Mouse (Mus musculus): ENCODE measurements around the gene Asb6. TPM values are rescaled to one million over a fixed set of nuclear protein-coding genes. Genes with fewer than 3 reads are reported as not detected.

Asb6 gene
- polyA plus RNA-seq, 2 experiments: 29.5 to 36.8 TPM

DNA sequence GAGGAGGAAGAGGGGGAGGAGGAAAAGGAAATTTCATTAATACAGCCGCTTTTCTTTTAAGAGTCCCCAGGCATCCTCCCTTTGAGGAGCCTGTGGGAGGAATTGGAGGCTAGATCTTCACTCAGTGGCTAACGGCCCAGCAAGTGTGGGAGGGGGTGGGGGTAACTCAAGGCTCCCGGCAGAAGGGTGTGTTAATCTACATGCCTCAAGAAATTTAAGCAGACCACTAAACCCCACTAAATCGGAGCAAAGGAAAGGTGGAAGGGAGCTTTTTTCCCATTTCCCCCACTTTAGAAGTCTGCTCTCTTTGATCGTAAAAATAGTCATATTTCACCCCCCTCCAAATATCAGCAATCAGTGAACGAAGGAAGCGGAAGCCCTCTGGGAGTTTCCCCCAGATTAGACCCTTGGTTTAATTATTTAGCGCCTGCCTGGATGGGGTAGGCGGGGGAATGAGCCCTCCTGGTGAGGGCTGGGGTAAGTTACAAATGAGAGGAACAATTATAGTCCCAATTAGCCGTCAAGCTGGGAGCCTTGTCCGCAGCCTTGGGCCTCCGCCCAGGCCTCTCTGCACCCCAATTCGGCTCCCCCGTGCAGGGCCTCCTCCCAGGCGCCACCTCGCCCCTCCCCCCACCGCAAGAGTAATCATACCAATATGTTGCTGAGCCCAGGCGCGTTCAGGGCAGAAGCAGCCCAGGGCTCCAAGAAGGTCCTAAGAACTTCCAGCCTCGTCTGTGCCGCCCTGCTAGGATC is 6.3 kb upstream of the Asb6 start:
- Histone ChIP-seq H3K4me2 (replicated peaks; ENCODE audit: low read depth, low read length, severe bottlenecking) (peak overlapping the region; percentile 40), H3K27ac (replicated peaks; ENCODE audit: low read depth, low read length) (peak overlapping the region; percentile 89), H3K4me1 (ENCODE audit: control insufficient read depth, insufficient read depth, low read length) (peaks cover 47% of the 10 kb centered on the region), H3K9ac (ENCODE audit: low read depth, low read length, severe bottlenecking) (peak overlapping the region; percentile 32; the same call in 1 of the 2 replicates), H3K9me3 (ENCODE audit: control insufficient read depth, low read length) (no peaks in the 10 kb centered on the region), H3K36me3 (ENCODE audit: control insufficient read depth, insufficient read depth, low read length) (no peaks in the 10 kb centered on the region), H3K27me3 (ENCODE audit: control insufficient read depth, insufficient read depth, low read length) (no peaks in the 10 kb centered on the region), H3K4me3 (replicated peaks; ENCODE audit: low read length) (no peak overlapping the region)
- peak; percentile 71 for DNase-seq (ENCODE audit: low spot score)
- ATAC-seq (ENCODE audit: low FRiP score, low read depth): peak; percentile 73
- WGBS: 4% methylated on average over 21 of the region's 21 CpGs
- TF ChIP-seq POLR2A (IDR thresholded peaks at IDR 0.05; ENCODE audit: borderline replicate concordance, extremely low read depth, insufficient read depth, insufficient read length): no peak

- no peak within 1 kb of the TSS for H3K4me3 ChIP-seq (replicated peaks; ENCODE audit: low read length)
- H3K4me2 ChIP-seq (replicated peaks; ENCODE audit: low read depth, low read length, severe bottlenecking): 0 out of 2 replicates have a peak within 1 kb of the TSS, but pooled peaks have one; percentile 0
- H3K9ac ChIP-seq (ENCODE audit: low read depth, low read length, severe bottlenecking): no peak within 1 kb of the TSS; the same call in 1 of the 2 replicates
- H3K27ac ChIP-seq (replicated peaks; ENCODE audit: low read depth, low read length): peak within 1 kb of the TSS; percentile 89
- no peaks in the 10 kb centered on the region for H3K36me3 ChIP-seq (ENCODE audit: control insufficient read depth, insufficient read depth, low read length)
- ATAC-seq (ENCODE audit: low FRiP score, low read depth): no peak
- no peak for DNase-seq (ENCODE audit: low spot score)
- peaks cover 47% of the 10 kb centered on the region for H3K4me1 ChIP-seq (ENCODE audit: control insufficient read depth, insufficient read depth, low read length)
- no peaks in the 10 kb centered on the region for H3K27me3 ChIP-seq (ENCODE audit: control insufficient read depth, insufficient read depth, low read length)
- TF ChIP-seq POLR2A (IDR thresholded peaks at IDR 0.05; ENCODE audit: borderline replicate concordance, extremely low read depth, insufficient read depth, insufficient read length): no peak
- WGBS: 43% methylated on average over 6 of the region's 10 CpGs
- H3K9me3 ChIP-seq (ENCODE audit: control insufficient read depth, low read length): no peaks in the 10 kb centered on the region
Measured at GRCm38 (mm10) chr2:30834373-30835022, 4.4 kb upstream of the Asb6 start, which contains the start of gene Prrx2. Gene Prrx2, plus strand, starts transcription at chr2:30834972.

GRCm38 (mm10) chr2:30833644-30834043 is 3.5 kb upstream of the Asb6 start:
- H3K4me1 ChIP-seq (ENCODE audit: control insufficient read depth, insufficient read depth, low read length): peaks cover 47% of the 10 kb centered on the region
- H3K27me3 ChIP-seq (ENCODE audit: control insufficient read depth, insufficient read depth, low read length): no peaks in the 10 kb centered on the region
- H3K27ac ChIP-seq (replicated peaks; ENCODE audit: low read depth, low read length): peak overlapping the region; percentile 79
- WGBS: 12% methylated on average over 5 of the region's 5 CpGs
- no peaks in the 10 kb centered on the region for H3K36me3 ChIP-seq (ENCODE audit: control insufficient read depth, insufficient read depth, low read length)
- H3K9ac ChIP-seq (ENCODE audit: low read depth, low read length, severe bottlenecking): no peak overlapping the region; the same call in 1 of the 2 replicates
- H3K4me2 ChIP-seq (replicated peaks; ENCODE audit: low read depth, low read length, severe bottlenecking): 0 out of 2 replicates have a peak overlapping the region, but pooled peaks have one; percentile 0
- TF ChIP-seq POLR2A (IDR thresholded peaks at IDR 0.05; ENCODE audit: borderline replicate concordance, extremely low read depth, insufficient read depth, insufficient read length): no peak
- DNase-seq (ENCODE audit: low spot score): peak; percentile 92
- no peak overlapping the region for H3K4me3 ChIP-seq (replicated peaks; ENCODE audit: low read length)
- no peaks in the 10 kb centered on the region for H3K9me3 ChIP-seq (ENCODE audit: control insufficient read depth, low read length)
- ATAC-seq (ENCODE audit: low FRiP score, low read depth): peak; percentile 51; the same call in 1 of the 2 replicates

GRCm38 (mm10) chr2:30829315-30829714 is 818 bp downstream of the Asb6 start:
- TF ChIP-seq POLR2A (IDR thresholded peaks at IDR 0.05; ENCODE audit: borderline replicate concordance, extremely low read depth, insufficient read depth, insufficient read length): no peak
- no peaks in the 10 kb centered on the region for H3K9me3 ChIP-seq (ENCODE audit: control insufficient read depth, low read length)
- H3K27ac ChIP-seq (replicated peaks; ENCODE audit: low read depth, low read length): no peak overlapping the region
- no peaks in the 10 kb centered on the region for H3K27me3 ChIP-seq (ENCODE audit: control insufficient read depth, insufficient read depth, low read length)
- ATAC-seq (ENCODE audit: low FRiP score, low read depth): no peak
- 43% methylated on average over 5 of the region's 5 CpGs for WGBS
- H3K36me3 ChIP-seq (ENCODE audit: control insufficient read depth, insufficient read depth, low read length): peaks cover 22% of the 10 kb centered on the region
- H3K4me1 ChIP-seq (ENCODE audit: control insufficient read depth, insufficient read depth, low read length): peaks cover 27% of the 10 kb centered on the region
- H3K9ac ChIP-seq (ENCODE audit: low read depth, low read length, severe bottlenecking): no peak overlapping the region
- DNase-seq (ENCODE audit: low spot score): no peak
- no peak overlapping the region for H3K4me2 ChIP-seq (replicated peaks; ENCODE audit: low read depth, low read length, severe bottlenecking)
- H3K4me3 ChIP-seq (replicated peaks; ENCODE audit: low read length): no peak overlapping the region

- ATAC-seq (ENCODE audit: low FRiP score, low read depth) (peak; percentile 91), DNase-seq (ENCODE audit: low spot score) (peak; percentile 94)
- peak overlapping the region; percentile 92 for H3K4me3 ChIP-seq (replicated peaks; ENCODE audit: low read length)
- TF ChIP-seq POLR2A (IDR thresholded peaks at IDR 0.05; ENCODE audit: borderline replicate concordance, extremely low read depth, insufficient read depth, insufficient read length): no peak
- 0% methylated on average over 63 of the region's 63 CpGs for WGBS
- peak overlapping the region; percentile 79 for H3K9ac ChIP-seq (ENCODE audit: low read depth, low read length, severe bottlenecking)
- peak overlapping the region; percentile 88 for H3K4me2 ChIP-seq (replicated peaks; ENCODE audit: low read depth, low read length, severe bottlenecking)
- H3K27me3 ChIP-seq (ENCODE audit: control insufficient read depth, insufficient read depth, low read length): no peaks in the 10 kb centered on the region
- H3K9me3 ChIP-seq (ENCODE audit: control insufficient read depth, low read length): no peaks in the 10 kb centered on the region
- peaks cover 36% of the 10 kb centered on the region for H3K36me3 ChIP-seq (ENCODE audit: control insufficient read depth, insufficient read depth, low read length)
- peaks cover 15% of the 10 kb centered on the region for H3K4me1 ChIP-seq (ENCODE audit: control insufficient read depth, insufficient read depth, low read length)
- peak overlapping the region; percentile 39; the same call in 1 of the 2 replicates for H3K27ac ChIP-seq (replicated peaks; ENCODE audit: low read depth, low read length)
Measured at GRCm38 (mm10) chr2:30827749-30828475, 2.2 kb downstream of the Asb6 start.
